Mouse (Mus musculus) spleen, postnatal 36 days (tissue): ENCODE results near the gene Zfp618.

Source experiments
- DNase-seq, 2 experiments: peaks; one replicate each; pipeline ENCODE4 v3.0.0; 2022; ENCODE audit warnings: low spot score in 2 of 2, mixed read lengths in 1 of 2

The Zfp618 gene

DNA sequence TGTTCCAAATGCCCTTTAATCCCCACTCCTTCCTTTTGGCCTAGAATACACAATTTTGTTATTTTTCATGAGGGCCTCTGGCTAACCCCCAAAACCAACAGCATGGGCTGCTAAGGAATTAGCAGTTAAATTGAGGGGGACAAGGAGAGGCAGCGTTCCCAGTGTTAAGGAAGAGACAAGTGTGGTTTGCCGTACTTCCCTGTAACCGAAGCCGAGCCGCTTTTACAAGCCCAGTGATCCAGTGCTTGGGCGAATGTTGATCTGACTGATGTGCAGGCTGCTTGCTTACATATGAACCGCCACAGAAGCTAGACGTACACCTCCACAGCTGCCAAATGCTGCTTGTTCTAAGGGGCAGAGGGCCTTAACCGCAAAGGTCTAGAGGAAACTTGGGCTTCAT is 99.5 kb downstream of the Zfp618 start:
- DNase-seq = no peak

DNA sequence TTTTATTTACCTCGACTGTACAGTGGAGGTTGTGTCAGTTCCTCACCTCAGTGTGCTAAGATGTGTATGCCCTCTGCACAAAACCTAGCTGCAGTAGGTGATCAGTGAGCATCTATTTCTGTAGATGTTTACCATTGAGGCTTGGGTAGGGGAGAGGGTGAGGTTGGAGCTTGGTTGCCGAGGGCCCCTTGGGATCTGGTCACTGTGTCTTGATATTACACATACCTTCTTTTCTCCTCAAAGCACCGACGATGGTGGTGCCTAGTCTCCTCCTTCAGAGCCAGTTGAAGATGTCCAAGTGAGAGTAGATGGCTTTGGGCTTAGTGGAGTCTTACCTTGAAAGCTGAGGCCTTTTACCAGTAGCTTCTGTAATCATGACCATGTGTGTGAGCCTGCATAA is 101.4 kb downstream of the Zfp618 start:
- no peak for DNase-seq

DNA sequence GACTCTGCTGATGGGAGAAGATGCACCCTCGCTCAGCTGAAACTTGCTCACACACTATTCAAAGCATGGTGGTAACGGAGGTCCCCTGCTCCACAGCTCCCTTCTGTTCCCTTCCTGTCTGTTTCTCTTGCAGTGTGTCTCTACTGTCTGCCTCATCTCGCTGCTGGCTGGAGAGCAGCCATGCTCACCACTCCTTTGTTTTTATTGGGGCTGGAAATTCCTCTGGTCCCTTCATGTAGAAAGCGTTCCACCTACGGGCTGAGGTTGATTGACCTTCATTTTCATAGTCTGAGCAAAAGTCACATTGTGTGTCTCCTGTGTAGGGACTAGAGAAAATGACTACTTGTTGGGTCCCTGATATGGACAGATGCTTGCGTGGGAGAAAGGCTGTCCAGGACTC is 102.4 kb downstream of the Zfp618 start:
- no peak for DNase-seq

DNA sequence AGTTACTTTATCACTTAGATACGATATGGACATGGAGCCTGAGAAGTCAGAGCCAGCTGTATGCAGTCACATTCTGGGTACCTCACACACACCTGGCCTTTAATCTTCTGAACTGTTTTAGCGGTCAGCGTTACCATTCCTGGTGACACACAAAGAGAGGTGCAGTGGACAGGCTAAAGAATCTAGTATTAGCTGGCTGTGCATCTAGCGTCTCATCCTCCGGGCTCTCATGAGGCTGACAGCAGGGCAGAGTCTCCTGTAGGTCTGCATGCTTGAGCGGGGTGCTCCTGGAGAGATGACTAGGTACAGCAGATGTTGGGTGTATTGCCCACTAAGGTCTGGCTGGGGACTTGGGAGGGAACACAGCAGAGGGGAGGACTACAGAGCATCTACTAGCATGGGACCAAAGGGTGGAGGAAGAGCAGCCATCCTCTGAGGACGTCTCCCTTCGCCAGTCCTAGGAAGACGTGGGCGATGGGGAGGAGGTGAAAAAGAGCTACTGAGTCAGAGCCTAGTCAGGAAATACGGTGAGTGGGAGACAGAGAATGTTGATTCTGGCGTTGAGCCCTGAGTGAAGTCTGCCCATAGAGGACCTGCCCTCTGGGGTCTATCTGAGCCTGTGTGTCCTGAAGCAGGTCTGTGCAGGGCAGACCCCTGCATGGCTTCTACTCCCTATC is 103.3 kb downstream of the Zfp618 start:
- DNase-seq = no peak

DNA sequence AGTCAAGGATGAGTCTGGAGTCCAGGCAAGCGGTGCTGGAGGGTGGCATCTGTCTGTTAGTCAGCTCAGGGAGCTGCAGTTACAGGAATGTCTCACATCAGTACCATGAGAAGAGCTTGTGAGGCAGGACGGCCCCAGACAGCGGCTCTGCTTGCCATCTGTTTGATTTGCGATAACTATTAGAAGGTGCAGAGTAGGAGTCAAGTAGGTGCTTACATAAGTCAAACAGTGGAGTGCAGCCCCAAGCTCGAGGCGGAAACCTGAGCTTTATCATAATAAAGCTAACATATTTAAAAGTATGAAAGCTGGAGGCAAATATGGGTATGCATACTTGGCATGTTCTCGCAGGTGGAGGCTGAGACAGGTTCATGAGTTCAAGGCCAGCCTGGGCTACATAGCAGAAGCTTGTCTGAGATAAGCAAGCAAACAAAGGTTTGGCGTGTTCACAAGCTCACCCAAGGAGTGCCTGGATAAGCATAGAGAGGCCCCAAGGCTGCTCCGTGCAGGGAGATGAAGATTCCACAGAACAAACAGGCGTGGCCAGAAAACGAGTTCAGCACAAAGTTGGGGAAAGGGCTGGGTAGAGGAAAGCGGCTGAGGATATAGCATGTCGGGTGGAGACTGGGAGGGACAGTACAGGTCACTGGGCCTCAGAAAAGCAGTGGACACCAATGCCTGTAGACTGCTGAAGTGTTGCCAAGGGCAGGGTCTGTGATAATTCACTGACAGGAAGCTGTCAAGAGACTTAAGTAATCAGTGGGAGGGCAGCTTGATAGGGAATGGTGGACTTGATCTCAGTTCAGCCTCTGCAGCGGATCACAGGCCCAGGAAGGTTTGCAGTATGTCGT is 106.3 kb downstream of the Zfp618 start:
- DNase-seq = no peak

DNA sequence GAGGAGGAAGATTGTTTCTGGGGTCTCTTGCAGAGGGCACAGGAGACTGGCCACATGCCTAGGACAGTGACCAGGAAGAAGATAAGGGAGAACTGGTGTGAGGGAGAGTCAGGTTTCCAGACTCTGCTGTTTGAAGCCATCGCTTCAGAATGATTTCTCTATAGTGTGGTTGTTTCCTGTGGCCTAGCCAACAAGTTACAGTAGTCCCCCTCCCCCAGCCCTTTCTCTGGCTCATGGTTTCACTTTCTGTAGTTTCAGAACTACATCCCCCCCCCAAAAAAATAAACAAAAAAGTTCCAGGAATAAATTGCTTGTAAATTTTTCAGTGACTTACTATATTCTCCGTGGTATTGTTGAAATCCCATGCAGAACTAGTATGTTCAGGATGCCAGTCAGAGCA is 107.8 kb downstream of the Zfp618 start:
- no peak for DNase-seq

DNA sequence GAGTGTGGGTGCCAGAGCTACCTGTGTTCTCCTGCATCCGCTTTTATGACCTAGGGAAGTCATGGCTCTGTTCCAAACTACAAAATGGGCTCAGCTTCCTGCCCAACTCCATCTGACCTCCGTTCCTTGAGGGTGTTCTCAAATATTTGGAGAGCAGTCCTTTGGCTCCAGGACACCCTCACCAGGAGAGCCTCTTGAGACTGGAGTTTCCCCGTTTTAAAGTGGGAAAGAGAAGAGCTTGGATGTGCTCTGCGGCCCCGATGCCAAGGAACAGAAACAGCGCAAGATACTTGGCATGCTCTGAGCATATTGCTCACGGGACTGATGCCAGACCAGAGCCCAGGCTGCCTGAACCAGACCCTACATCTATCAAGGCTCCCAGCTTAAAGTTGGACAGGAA is 113.8 kb downstream of the Zfp618 start:
- no peak for DNase-seq

DNA sequence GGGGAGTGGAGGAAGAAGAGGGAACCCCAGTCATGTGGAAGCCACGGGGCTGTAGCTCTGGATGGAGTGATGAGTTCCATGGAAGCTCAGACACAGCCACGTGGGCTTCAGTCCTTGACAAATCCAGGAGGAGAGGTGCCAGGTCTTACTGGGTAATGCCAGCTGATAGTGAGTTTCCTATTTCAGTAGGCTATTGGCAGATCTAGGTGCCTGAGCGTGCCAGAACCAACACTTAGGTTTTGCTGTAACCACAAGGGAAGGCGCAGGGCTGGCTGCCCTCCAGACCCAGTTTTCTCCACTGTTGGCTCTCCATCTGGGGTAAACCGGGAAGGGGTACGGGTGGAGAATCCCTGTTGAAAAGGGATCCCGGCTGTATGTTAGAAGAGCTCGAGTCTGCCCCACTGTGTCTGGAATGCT is 119.1 kb downstream of the Zfp618 start:
- DNase-seq = no peak

DNA sequence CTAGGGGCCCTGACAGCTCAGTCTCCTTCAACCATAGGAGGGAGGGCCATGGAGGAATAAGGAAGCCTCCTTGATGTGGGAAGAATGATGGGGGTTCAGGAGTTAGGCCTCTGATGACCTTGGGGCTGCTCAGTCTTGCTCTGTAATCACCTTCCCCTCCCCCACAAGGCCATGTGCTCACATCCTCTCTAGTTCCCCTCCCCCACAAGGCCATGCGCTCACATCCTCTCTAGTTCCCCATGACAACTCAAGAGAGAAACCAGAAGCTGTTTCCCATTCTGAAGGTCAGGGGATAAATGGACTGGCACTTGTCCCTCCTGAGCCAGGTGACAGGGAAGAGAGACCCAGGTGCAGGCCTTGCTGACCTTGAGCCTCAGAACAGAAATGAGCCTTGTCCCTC is 124.1 kb downstream of the Zfp618 start:
- DNase-seq = peak; percentile 54 to 74

DNA sequence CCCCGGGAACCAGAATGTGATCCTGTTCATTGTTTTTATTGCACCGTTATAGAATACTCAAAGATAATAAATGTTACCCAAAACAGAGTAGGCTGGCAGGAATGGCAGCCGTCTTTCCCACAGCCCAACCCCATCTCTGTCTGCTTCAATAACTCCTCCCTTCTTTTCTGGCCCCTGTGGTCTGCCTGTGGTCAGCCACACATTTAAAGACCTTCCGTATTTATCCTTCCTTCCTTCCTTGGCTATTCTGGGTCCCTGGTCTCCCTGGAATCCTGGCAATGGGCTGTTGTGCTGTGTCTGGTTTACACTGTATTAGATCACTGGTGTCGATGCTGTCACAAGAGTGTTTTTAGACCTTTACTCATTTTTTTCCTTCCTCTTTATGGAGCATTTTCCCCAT is 125.8 kb downstream of the Zfp618 start:
- no peak for DNase-seq

DNA sequence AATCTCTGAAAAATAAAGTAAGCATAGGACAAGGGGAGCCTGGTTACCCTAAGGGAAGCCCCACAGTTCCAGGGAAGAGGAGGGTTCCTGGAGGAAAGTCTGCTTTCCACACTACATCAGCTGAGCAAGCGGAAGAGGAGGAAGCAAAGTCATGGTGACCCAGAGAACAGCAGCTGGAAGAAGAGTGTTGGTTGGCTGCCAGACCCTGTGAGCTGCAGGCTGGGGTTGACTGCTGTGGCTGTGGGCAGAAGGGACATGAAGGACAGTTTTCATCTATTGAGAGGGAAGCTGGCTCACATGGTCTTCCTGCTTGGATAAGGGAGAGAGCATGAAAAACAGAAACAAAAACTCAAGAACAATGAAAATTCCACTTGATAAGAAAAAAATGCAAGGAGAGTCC is 132.2 kb downstream of the Zfp618 start:
- DNase-seq = peak in 1 of 2 experiments; percentile 14

DNA sequence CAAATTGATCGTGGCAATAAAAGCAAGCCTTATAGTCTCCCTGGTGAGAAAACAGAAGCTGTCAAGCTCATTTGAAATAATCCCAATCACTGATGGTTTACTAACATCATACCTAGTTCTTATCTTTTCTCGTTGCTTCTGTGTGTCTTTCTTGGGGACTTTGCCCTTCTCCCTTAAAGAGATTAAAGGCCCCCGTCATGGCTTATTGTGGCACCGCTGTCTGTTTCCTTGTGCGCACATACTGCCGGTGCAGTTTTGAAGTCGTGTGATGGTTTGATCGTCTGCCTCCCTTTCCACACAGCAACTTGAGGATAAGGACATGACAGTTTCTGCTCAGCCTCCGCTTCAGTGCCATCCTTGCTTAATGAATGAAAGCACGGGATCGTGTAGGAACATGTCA is 135.1 kb downstream of the Zfp618 start:
- no peak for DNase-seq

DNA sequence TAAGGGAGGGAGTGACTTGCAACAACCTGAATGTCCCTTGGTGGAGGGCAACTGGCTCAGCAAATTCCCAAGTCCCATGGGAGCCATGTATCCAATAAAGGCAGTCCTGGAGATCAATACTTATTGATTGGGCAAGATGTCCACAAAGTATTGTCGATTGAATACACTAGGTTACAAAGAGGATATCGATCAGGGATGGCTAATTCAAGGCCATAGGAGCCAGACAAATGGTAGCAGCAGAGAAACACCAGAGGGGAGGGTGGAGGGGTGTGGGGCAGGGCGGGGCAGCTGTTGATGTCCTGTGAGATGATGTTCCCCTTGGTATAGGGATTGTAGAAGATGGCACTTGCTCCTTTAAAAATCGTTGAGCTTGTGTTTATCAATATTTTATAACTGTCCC is 136.7 kb downstream of the Zfp618 start:
- DNase-seq = no peak

DNA sequence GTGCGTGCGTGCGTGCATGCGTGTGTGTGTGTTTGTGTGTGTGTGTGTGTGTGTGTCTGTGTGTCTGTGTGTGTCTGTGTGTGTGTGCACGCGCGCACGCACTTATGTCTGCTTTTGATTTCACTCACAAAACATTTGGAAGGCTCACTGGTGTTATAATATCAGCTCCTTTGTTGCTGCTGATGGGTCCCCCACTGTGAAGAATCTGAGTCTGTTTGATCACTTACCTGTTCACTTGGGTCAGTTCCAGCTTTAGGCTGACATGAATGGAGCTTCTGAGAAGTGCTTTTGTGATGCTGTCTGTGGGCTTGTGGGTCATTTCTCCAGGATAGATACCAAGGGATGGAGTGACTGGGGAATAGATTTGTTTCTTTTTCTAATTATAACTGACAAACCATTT is 140.3 kb downstream of the Zfp618 start:
- no peak for DNase-seq

DNA sequence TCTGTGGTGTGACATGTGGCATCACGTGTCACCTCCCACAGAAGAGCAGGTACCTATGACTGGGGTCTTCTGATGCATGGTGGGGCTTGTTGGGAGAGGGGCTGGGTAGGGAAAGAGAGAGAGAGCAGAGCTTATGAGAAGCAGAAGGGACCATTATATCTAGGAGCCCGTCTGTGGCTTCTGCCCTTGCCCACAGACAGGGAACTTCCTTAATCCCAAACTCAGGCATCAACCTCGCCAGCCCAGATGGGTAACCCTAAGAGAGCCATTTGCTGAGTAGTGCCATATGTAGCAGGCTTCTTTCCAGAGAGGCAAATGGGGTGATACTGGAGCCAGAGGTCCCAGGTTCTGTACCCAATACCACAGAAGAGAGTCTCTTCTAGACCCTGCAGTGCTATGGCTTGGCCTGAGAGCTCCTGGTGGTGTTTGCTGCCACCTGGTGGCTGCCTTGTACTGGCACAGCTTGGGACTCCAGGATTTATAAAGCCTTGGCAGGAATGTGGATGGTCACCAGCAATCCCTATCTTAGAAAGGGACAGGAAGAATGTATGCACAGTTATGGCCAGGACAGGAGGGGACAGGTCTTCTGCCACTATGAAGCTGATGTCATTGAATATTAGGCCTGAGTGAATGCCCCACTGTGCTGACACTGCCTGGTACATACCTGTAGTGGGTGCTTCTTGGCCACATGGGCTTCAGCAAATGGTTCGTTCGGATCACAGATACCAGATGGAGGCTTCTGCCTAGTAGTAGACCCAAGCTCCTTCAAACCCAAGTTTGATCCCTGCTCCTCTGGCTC is 153.5 kb downstream of the Zfp618 start:
- peak; percentile 38 to 40 for DNase-seq

DNA sequence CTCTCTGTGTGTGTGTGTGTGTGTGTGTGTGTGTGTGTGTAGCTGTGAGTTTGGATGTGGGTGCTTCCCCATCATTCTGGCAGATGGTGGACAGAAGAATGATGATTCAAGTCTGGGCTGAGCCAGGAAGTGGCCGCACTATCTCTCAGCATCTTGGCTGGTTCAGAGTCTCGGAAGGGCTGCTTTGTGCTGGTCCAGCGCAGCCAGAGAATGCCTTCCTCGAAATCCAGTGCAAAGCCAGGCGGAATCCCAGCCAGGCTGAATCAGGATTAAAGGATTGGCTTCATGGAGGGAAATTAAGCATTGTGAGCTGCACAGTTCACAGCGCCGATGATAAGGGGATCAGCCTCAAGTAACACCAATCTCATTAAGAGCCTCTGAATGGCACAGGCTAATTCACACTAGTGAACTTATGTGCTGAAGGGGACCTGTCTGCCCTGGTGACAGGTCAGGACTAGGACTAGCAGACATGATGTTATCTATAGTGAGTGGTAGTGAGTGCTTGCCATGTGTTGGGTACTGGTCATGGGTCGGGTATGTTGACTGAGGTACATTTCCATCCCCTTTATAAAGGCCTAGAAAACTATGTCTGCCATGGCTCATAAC is 159.6 kb downstream of the Zfp618 start:
- DNase-seq = no peak

DNA sequence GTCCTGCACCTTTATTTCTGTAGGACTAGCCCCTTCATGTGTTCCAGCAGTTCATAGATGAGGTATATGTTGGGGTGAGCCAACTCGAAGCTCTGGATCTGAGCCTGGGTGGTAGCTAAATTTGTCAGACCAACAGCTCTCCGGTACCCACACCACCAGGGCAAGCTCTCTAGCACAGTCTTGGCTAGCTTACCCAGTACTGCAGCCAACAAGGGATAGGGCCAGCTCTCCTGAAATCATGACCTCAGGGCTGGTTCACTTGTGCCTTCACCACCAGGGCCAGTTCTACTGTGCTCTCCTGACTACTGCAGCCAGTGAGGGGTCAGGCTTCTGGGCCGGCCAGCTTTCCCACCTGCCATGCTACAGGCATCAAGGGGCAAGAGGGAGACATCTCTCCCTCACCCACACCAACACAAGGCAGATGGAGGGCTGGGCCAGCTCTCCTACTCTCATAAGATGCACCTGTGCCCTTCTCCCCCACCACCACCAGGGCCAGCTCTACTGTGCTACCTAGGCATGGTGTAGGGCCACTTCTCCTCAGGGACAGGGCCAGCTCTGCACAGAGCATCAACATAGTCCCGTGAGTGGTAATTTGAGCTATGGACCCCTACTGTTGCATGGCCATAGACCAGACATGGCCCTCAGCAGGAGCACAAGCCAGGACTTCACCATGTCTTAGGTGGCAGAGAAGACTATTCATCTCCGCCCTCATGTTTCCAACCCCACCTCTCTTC is 164.7 kb downstream of the Zfp618 start:
- DNase-seq = no peak

DNA sequence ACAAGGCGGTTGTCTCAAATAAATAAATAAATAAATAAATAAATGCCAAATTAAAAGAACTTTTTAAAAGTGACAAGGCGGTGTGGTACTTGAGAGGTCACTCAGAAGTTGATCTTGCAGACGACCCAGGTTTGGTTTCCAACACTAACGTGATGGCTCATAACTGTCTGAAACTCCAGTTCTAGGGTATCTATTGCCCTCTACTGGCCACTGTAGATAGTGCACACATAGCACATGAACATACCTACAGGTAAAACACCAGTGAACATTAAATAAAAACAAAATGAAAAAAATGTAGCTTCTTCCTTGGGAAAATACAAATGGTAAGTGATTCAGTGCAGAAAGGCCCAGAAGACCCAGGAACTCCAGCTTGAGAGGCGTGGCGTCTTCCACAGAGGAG is 181.9 kb downstream of the Zfp618 start:
- DNase-seq = no peak

DNA sequence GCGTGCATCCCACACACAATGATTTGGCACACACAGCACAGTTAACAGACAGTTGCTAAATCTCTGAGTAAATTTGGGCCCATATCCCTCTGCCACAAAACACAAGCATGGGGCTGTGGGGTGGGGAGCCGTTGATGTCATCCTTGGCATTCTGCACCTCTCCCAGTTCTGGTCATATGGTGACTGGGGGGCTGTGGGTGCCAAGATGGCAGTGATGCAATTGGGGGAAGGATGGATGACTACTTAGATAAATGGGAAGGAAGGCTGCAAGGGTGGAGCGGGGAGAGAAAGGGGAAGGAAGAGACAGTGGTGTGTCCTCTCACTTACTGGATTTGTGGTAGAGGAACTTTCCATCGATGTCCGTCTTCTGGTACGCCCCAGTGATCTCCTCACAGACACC is 185.8 kb downstream of the Zfp618 start:
- DNase-seq = no peak

DNA sequence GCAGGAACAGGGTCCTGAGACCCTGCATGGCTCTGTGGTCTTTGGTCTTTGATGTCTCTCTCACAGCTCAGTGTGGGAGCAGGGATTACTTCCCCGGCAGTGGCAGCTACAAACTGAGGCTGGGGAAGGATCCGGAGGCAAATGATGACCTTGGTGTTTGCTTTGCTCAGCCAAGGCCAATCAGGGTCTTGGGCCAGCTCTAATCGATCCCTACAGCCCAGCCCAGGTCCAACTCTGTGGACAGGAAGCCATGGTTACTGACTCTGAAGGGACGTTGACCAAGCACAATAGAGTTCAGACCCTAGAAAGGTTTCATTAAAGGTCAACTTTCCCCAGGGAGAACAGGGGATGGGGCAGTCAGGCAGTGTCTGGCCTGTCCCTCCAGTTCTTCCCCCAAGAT is 188.7 kb downstream of the Zfp618 start:
- no peak for DNase-seq

DNA sequence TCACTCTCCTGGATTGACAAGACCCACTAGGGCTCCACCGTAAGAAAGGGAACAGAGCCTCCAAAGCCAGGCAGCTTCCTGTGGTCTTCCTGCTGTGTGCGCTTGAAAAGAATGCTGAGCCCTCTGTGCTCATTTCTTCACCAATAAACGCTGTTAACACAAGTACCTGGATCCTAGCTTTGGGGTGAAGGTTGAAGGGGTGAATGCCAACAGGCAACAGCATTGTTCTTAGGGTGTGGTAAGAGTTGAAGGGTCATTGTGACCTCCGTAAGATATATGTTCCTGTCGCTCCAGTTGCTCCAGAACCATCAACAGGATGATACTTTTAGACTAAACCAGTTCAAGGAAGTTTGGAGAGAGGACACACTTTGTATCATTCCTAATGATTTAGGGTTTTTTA is 189.3 kb downstream of the Zfp618 start, which contains the start of gene Ambp:
Ambp (minus strand) TSS at position 101 of the 400 bp plus-strand sequence.
- DNase-seq = no peak
